Mouse (Mus musculus) heart, embryonic 12.5 days (tissue): ENCODE data around the gene Gm4836. TPM values are rescaled to one million over a fixed set of nuclear protein-coding genes. Genes with fewer than 3 reads are reported as not detected.
"Not testable (repeated sequence)": the region's sequence is repeated elsewhere in the genome, so short reads cannot be mapped to it uniquely, and the experiment has no call there.

Source experiments
- ATAC-seq: fragments of 200-750 bp; cut with Nextera tagmentation; 2 replicates; pipeline ENCODE4 v1.8.0; 2017; ENCODE audit warnings: moderate TSS enrichment, moderate library complexity; ENCODE audit not compliant: insufficient number of reproducible peaks, low FRiP score
- H3K27ac ChIP-seq: fragments of 300-500 bp; sonication (generic); 2 replicates; pipeline ENCODE4 v1.5.1; 2016; ENCODE audit warnings: mild to moderate bottlenecking, moderate library complexity; ENCODE audit not compliant: poor library complexity, severe bottlenecking
- H3K27me3 ChIP-seq: fragments of 300-500 bp; sonication (generic); replicated peaks from 2 replicates; pipeline ENCODE4 v1.6.1; 2016; ENCODE audit warnings: mild to moderate bottlenecking, moderate library complexity
- H3K36me3 ChIP-seq: fragments of 300-500 bp; sonication (generic); 2 replicates; pipeline ENCODE4 v1.6.1; 2016; ENCODE audit warnings: mild to moderate bottlenecking, moderate library complexity
- H3K4me1 ChIP-seq: fragments of 300-500 bp; sonication (generic); replicated peaks from 2 replicates; pipeline ENCODE4 v1.6.1; 2016; ENCODE audit warnings: mild to moderate bottlenecking
- H3K4me2 ChIP-seq: fragments of 300-500 bp; sonication (generic); 2 replicates; pipeline ENCODE4 v1.6.1; 2016; ENCODE audit warnings: mild to moderate bottlenecking, moderate library complexity
- H3K4me3 ChIP-seq: fragments of 300-500 bp; sonication (generic); 2 replicates; pipeline ENCODE4 v1.5.1; 2016; ENCODE audit warnings: mild to moderate bottlenecking
- H3K9ac ChIP-seq: fragments of 300-500 bp; sonication (generic); 2 replicates; pipeline ENCODE4 v1.6.1; 2016; ENCODE audit warnings: mild to moderate bottlenecking, moderate library complexity
- H3K9me3 ChIP-seq: fragments of 300-500 bp; sonication (generic); replicated peaks from 2 replicates; pipeline ENCODE4 v1.6.1; 2016; ENCODE audit warnings: mild to moderate bottlenecking, moderate library complexity
- WGBS: fragments of 180-500 bp; shearing (Covaris S2); methylation state at CpG from one replicate; pipeline ENCODE4 v1.1.7; 2016; 5-methylcytosine and 5-hydroxymethylcytosine counted together
- polyA plus RNA-seq: library from polyadenylated mRNA; unstranded; fragments of >200 nt; fragmentation: Nextera tagmentation; extraction: Ambion mirVana; gene quantifications from 2 replicates; pipeline ENCODE4 v1.2.1, GENCODE M21; 2016

Gene Gm4836
- not detected in 2 replicates for polyA plus RNA-seq

- H3K4me2 ChIP-seq, H3K9me3 ChIP-seq, H3K27me3 ChIP-seq, ATAC-seq, H3K4me1 ChIP-seq, H3K27ac ChIP-seq, H3K4me3 ChIP-seq, H3K9ac ChIP-seq, H3K36me3 ChIP-seq: not testable (repeated sequence)
- no CpG with 5 or more reads among the region's 6 CpGs for WGBS
Measured at GRCm38 (mm10) chrX:28293532-28293931, at the start of gene Gm4836. TSS of gene Gm4836 (minus strand) at chrX:28293632.
